Mouse (Mus musculus) liver, embryonic 14.5 days (tissue): ENCODE measurements around the gene Pdx1.

Experiments used
- CTCF ChIP-seq: IDR thresholded peaks from 2 replicates; pipeline ENCODE4 v1.5.1; 2016; ENCODE audit warnings: antibody characterized with exemption, low read depth, control low read depth
- EP300 ChIP-seq: IDR thresholded peaks from 2 replicates; pipeline ENCODE4 v1.6.1; 2016; ENCODE audit warnings: antibody characterized with exemption, low read depth

- TF ChIP-seq CTCF (no peak), EP300 (no peak)
Observed at GRCm38 (mm10) chr5:147269371-147269770, 388 bp upstream of the Pdx1 start.
